Mouse (Mus musculus) liver, adult 2 months (tissue): ENCODE data around the gene Pabpc4. TPM values are rescaled to one million over a fixed set of nuclear protein-coding genes. Genes with fewer than 3 reads are reported as not detected.
"Not testable (repeated sequence)": the region's sequence is repeated elsewhere in the genome, so short reads cannot be mapped to it uniquely, and the experiment has no call there.

Experiments used
- DNase-seq: peaks from one replicate; pipeline ENCODE4 v3.0.0-alpha.2; 2011; ENCODE audit warnings: low read depth, low spot score; ENCODE audit errors: extremely low read depth
- H3K27ac ChIP-seq: fragments of 200-500 bp; replicated peaks from 2 replicates; pipeline ENCODE4 v1.5.1; 2012; ENCODE audit warnings: low read depth, mild to moderate bottlenecking, control low read depth, inconsistent platforms, low read length; ENCODE audit not compliant: insufficient read depth
- H3K27me3 ChIP-seq: fragments of 200-500 bp; 2 replicates; pipeline ENCODE4 v1.6.1; 2012; ENCODE audit warnings: mild to moderate bottlenecking, moderate library complexity, low read length, inconsistent platforms; ENCODE audit not compliant: control insufficient read depth, insufficient read depth
- H3K36me3 ChIP-seq: fragments of 200-500 bp; 2 replicates; pipeline ENCODE4 v1.6.1; 2012; ENCODE audit warnings: low read length, inconsistent platforms; ENCODE audit not compliant: control insufficient read depth, insufficient read depth
- H3K4me1 ChIP-seq: fragments of 200-500 bp; 2 replicates; pipeline ENCODE4 v1.6.1; 2011; ENCODE audit warnings: low read length; ENCODE audit not compliant: control insufficient read depth, insufficient read depth
- H3K4me3 ChIP-seq: fragments of 200-500 bp; 2 replicates; pipeline ENCODE4 v1.5.1; 2011; ENCODE audit warnings: low read depth, mild to moderate bottlenecking, control low read depth, low read length, moderate library complexity; ENCODE audit not compliant: insufficient read depth
- H3K79me2 ChIP-seq: fragments of 200-500 bp; 2 replicates; pipeline ENCODE4 v1.6.1; 2012; ENCODE audit warnings: inconsistent platforms, mild to moderate bottlenecking, low read length, moderate library complexity; ENCODE audit not compliant: control insufficient read depth, insufficient read depth
- H3K9ac ChIP-seq: fragments of 200-500 bp; 2 replicates; pipeline ENCODE4 v1.6.1; 2012; ENCODE audit warnings: low read depth, mild to moderate bottlenecking, control low read depth, inconsistent platforms, low read length
- CTCF ChIP-seq: fragments of 200-500 bp; IDR thresholded peaks from 2 replicates; pipeline ENCODE4 v1.5.1; 2011; ENCODE audit warnings: low read depth, low read length, control low read depth
- POLR2A ChIP-seq: fragments of 200-500 bp; IDR thresholded peaks from 2 replicates; pipeline ENCODE4 v1.6.1; 2011; ENCODE audit warnings: low read length, control low read depth; ENCODE audit not compliant: insufficient read depth; ENCODE audit errors: extremely low read depth
- WGBS: fragments of 180-500 bp; shearing (Covaris S2); methylation state at CpG from one replicate; pipeline ENCODE4 v1.1.7; 2018; 5-methylcytosine and 5-hydroxymethylcytosine counted together
- polyA plus RNA-seq: library from polyadenylated mRNA; depleted of rRNA; stranded (reverse); fragments of >200 nt; gene quantifications from 2 replicates; pipeline ENCODE4 v1.2.3, GENCODE M21; 2012
- total RNA-seq: library from RNA; depleted of rRNA; stranded (reverse); fragments of >200 nt; gene quantifications from 2 replicates; pipeline ENCODE4 v1.2.3, GENCODE M21; 2014

The Pabpc4 gene
- total and polyA plus RNA-seq, 2 experiments = 25.3 to 54.4 TPM

- TF ChIP-seq CTCF (no peak), POLR2A (no peak)
- no peak overlapping the region for H3K4me3 ChIP-seq
- H3K27ac ChIP-seq = no peak overlapping the region
- no peaks in the 10 kb centered on the region for H3K36me3 ChIP-seq
- H3K79me2 ChIP-seq = no peaks in the 10 kb centered on the region
- DNase-seq = no peak
- H3K27me3 ChIP-seq = no peaks in the 10 kb centered on the region
- no peak overlapping the region for H3K9ac ChIP-seq
- no peaks in the 10 kb centered on the region for H3K4me1 ChIP-seq
- WGBS = 99% methylated on average over 4 of the region's 4 CpGs
Observed at GRCm38 (mm10) chr4:123333151-123333550, 71.0 kb downstream of the Pabpc4 start.

- H3K9ac ChIP-seq = no peak overlapping the region
- no peaks in the 10 kb centered on the region for H3K4me1 ChIP-seq
- no peak for TF ChIP-seq CTCF
- TF ChIP-seq POLR2A = no peak
- no peak overlapping the region for H3K4me3 ChIP-seq
- no peaks in the 10 kb centered on the region for H3K27me3 ChIP-seq
- no peaks in the 10 kb centered on the region for H3K36me3 ChIP-seq
- H3K27ac ChIP-seq = no peak overlapping the region
- no peaks in the 10 kb centered on the region for H3K79me2 ChIP-seq
- 69% methylated on average over 3 of the region's 3 CpGs for WGBS
- DNase-seq = no peak
Observed at GRCm38 (mm10) chr4:123334177-123334576, 72.0 kb downstream of the Pabpc4 start.

- H3K36me3 ChIP-seq, H3K9ac ChIP-seq, DNase-seq, H3K27ac ChIP-seq, H3K79me2 ChIP-seq, H3K27me3 ChIP-seq, H3K4me3 ChIP-seq, H3K4me1 ChIP-seq: not testable (repeated sequence)
- 85% methylated on average over 10 of the region's 10 CpGs for WGBS
Observed at GRCm38 (mm10) chr4:123335244-123335643, 73.1 kb downstream of the Pabpc4 start.

- 60% methylated on average over 14 of the region's 14 CpGs for WGBS
- TF ChIP-seq POLR2A (no peak), CTCF (no peak)
Observed at GRCm38 (mm10) chr4:123335796-123336585, 73.8 kb downstream of the Pabpc4 start.

GRCm38 (mm10) chr4:123337693-123338092 is 75.5 kb downstream of the Pabpc4 start:
- no peak overlapping the region for H3K9ac ChIP-seq
- H3K27ac ChIP-seq = no peak overlapping the region
- TF ChIP-seq POLR2A (no peak), CTCF (no peak)
- no peaks in the 10 kb centered on the region for H3K36me3 ChIP-seq
- H3K4me1 ChIP-seq = peaks cover 2% of the 10 kb centered on the region; the same call in 1 of the 2 replicates
- DNase-seq = no peak
- 89% methylated on average over 4 of the region's 4 CpGs for WGBS
- no peak overlapping the region for H3K4me3 ChIP-seq
- H3K27me3 ChIP-seq = peaks cover 7% of the 10 kb centered on the region
- no peaks in the 10 kb centered on the region for H3K79me2 ChIP-seq

More at GRCm38 (mm10) chr4:123335796-123336585, 73.8 kb downstream of the Pabpc4 start:
- Histone ChIP-seq H3K9ac (no peak overlapping the region), H3K4me3 (no peak overlapping the region), H3K27ac (no peak overlapping the region), H3K79me2 (no peaks in the 10 kb centered on the region), H3K36me3 (no peaks in the 10 kb centered on the region), H3K4me1 (no peaks in the 10 kb centered on the region), H3K27me3 (no peaks in the 10 kb centered on the region)
- DNase-seq = no peak

GRCm38 (mm10) chr4:123340232-123340631 is 78.1 kb downstream of the Pabpc4 start:
- TF ChIP-seq POLR2A = no peak
- no peak for TF ChIP-seq CTCF
- WGBS = 85% methylated on average over 5 of the region's 5 CpGs
- no peak for DNase-seq
- Histone ChIP-seq H3K27me3 (peaks cover 15% of the 10 kb centered on the region), H3K4me3 (no peak overlapping the region), H3K9ac (no peak overlapping the region), H3K36me3 (no peaks in the 10 kb centered on the region), H3K4me1 (peaks cover 2% of the 10 kb centered on the region; the same call in 1 of the 2 replicates), H3K27ac (no peak overlapping the region), H3K79me2 (no peaks in the 10 kb centered on the region)
